Mouse (Mus musculus) kidney, postnatal 4 days (tissue): ENCODE measurements around the gene Gm17359.

ENCODE experiments used
- DNase-seq, 2 experiments: peaks; one replicate each; pipeline ENCODE4 v3.0.0; 2021; ENCODE audit warnings: mixed read lengths in 2 of 2

The Gm17359 gene

GRCm38 (mm10) chr3:79336044-79336766 is at the start of gene Gm17359:
Gm17359 (plus strand) TSS chr3:79336661.
- no peak for DNase-seq

GRCm38 (mm10) chr3:79287108-79287576 is 49.3 kb upstream of the Gm17359 start:
- peak; percentile 95 to 97 for DNase-seq

GRCm38 (mm10) chr3:79287699-79288458 is 48.6 kb upstream of the Gm17359 start:
- peak in 1 of 2 experiments; percentile 52 for DNase-seq

- DNase-seq = no peak
Observed at GRCm38 (mm10) chr3:79289050-79289449, 47.4 kb upstream of the Gm17359 start.

- DNase-seq = no peak
Observed at GRCm38 (mm10) chr3:79293023-79293422, 43.4 kb upstream of the Gm17359 start.

GRCm38 (mm10) chr3:79294701-79295100 is 41.8 kb upstream of the Gm17359 start:
- DNase-seq = no peak

- no peak for DNase-seq
Observed at GRCm38 (mm10) chr3:79296049-79296448, 40.4 kb upstream of the Gm17359 start.

- no peak for DNase-seq
Observed at GRCm38 (mm10) chr3:79296586-79296985, 39.9 kb upstream of the Gm17359 start.

- DNase-seq = no peak
Observed at GRCm38 (mm10) chr3:79297281-79297680, 39.2 kb upstream of the Gm17359 start.

GRCm38 (mm10) chr3:79299401-79299800 is 37.1 kb upstream of the Gm17359 start:
- no peak for DNase-seq

GRCm38 (mm10) chr3:79308605-79309004 is 27.9 kb upstream of the Gm17359 start:
- DNase-seq = no peak

GRCm38 (mm10) chr3:79310184-79310583 is 26.3 kb upstream of the Gm17359 start:
- DNase-seq = no peak

- DNase-seq = no peak
Observed at GRCm38 (mm10) chr3:79311895-79312294, 24.6 kb upstream of the Gm17359 start.

GRCm38 (mm10) chr3:79314006-79314698 is 22.3 kb upstream of the Gm17359 start:
- no peak for DNase-seq

- peak; percentile 16 to 41 for DNase-seq
Observed at GRCm38 (mm10) chr3:79324697-79325526, 11.5 kb upstream of the Gm17359 start.

- no peak for DNase-seq
Observed at GRCm38 (mm10) chr3:79329691-79330315, 6.7 kb upstream of the Gm17359 start.

GRCm38 (mm10) chr3:79333051-79333450 is 3.4 kb upstream of the Gm17359 start:
- no peak for DNase-seq

GRCm38 (mm10) chr3:79333643-79334200 is 2.7 kb upstream of the Gm17359 start:
- DNase-seq = no peak

GRCm38 (mm10) chr3:79340737-79341136 is 4.3 kb downstream of the Gm17359 start:
- DNase-seq = no peak

- DNase-seq = no peak
Observed at GRCm38 (mm10) chr3:79342961-79343735, 6.7 kb downstream of the Gm17359 start.

- no peak for DNase-seq
Observed at GRCm38 (mm10) chr3:79349311-79349710, 12.8 kb downstream of the Gm17359 start.
